Mouse (Mus musculus) megakaryocyte, embryonic 14.5 days (primary cell): ENCODE measurements at regions not wholly inside any gene's neighbourhood (a gene's known extent, or its start where the extent isn't known, plus 50 kb on each side); places are given as distances from the start of the nearest gene placed in this dataset.

ENCODE experiments used
- H3K27me3 ChIP-seq: replicated peaks from 2 replicates; pipeline ENCODE3; 2012; ENCODE audit warnings: inconsistent platforms
- H3K36me3 ChIP-seq: replicated peaks from 2 replicates; pipeline ENCODE3; 2012; ENCODE audit warnings: low read length, inconsistent platforms, mixed read lengths
- H3K4me1 ChIP-seq: 2 replicates; pipeline ENCODE4 v1.6.1; 2012; ENCODE audit warnings: inconsistent platforms
- H3K4me3 ChIP-seq: replicated peaks from 2 replicates; pipeline ENCODE3; 2012; ENCODE audit warnings: moderate library complexity, mild to moderate bottlenecking, inconsistent platforms
- H3K9me3 ChIP-seq: 2 replicates; pipeline ENCODE4 v1.6.1; 2012; ENCODE audit warnings: inconsistent platforms
- FLI1 ChIP-seq: IDR thresholded peaks from 2 replicates; pipeline ENCODE4 v1.6.1; 2012; ENCODE audit warnings: low read length, inconsistent platforms, mixed read lengths
- GATA1 ChIP-seq: IDR thresholded peaks from 3 replicates; pipeline ENCODE4 v1.6.1; 2012; ENCODE audit warnings: mixed read lengths, low read length, inconsistent platforms, borderline replicate concordance

GRCm38 (mm10) chr3:78209729-78210128 is 1076.6 kb downstream of the Rapgef2 start:
- Histone ChIP-seq H3K36me3 (no peaks in the 10 kb centered on the region), H3K9me3 (no peaks in the 10 kb centered on the region), H3K4me3 (no peak overlapping the region), H3K4me1 (no peaks in the 10 kb centered on the region), H3K27me3 (no peaks in the 10 kb centered on the region)
- TF ChIP-seq FLI1, result no peak
- TF ChIP-seq GATA1, result no peak

- H3K4me3 ChIP-seq, result no peak overlapping the region
- H3K4me1 ChIP-seq, result no peaks in the 10 kb centered on the region
- no peaks in the 10 kb centered on the region for H3K27me3 ChIP-seq
- H3K9me3 ChIP-seq, result no peaks in the 10 kb centered on the region
- H3K36me3 ChIP-seq, result no peaks in the 10 kb centered on the region
- no peak for TF ChIP-seq GATA1
- TF ChIP-seq FLI1, result no peak
These were observed 1123.7 kb downstream of the Rapgef2 start for GRCm38 (mm10) chr3:78162601-78163000.

GRCm38 (mm10) chr3:78158450-78158849 is 1127.9 kb downstream of the Rapgef2 start:
- no peaks in the 10 kb centered on the region for H3K27me3 ChIP-seq
- H3K9me3 ChIP-seq, result no peaks in the 10 kb centered on the region
- no peak overlapping the region for H3K4me3 ChIP-seq
- no peaks in the 10 kb centered on the region for H3K4me1 ChIP-seq
- no peaks in the 10 kb centered on the region for H3K36me3 ChIP-seq
- no peak for TF ChIP-seq GATA1
- no peak for TF ChIP-seq FLI1
